In the genomic region with DNA sequence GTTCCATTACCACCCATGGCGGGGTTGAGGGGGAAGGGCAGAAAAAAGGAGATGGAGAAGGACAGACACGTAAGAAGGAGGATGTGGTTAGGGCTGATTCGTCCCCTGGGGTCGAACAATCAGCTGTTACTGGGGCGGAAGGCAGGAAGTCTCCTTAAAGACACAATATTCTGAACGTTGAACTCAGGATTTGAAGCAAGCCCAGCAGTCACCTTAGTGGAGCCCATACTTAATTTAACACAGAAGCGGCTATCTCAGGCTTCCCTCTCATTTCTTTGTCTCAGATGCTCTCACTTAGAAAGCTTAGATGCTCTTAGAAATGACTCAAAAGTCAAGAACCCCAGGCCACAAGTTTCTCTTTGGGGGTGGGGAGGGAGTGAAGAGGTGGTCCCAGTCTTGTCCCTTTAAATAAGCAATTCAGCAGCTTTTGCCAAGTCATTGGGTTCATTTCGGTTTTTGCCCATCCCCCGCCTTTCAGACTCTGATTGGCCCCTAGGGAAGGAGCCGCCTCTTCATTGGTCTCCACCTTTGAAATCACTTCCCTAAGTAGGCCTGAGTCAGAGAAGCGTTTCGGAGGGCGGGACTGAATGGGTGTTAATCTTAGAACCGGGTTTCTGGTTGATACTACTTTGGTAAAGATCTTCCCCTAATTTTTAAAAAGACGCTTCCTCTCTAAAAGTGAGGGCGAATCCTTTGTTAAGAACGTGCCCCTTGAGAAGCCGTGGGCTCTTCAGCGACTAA, we compare ENCODE assay signal across 8 mouse cellular contexts. TPM values are rescaled to one million over a fixed set of nuclear protein-coding genes. Genes with fewer than 3 reads are reported as not detected.
DNase-seq lines count a peak whose midpoint lies in the region; ATAC-seq lines count a peak whose summit lies in the region.

No protein-coding gene starts in this region.

- DNase-seq in adrenal gland, adult (ENCODE audit: inconsistent age in 2 of 2, low spot score in 1 of 2): peak; percentile 94 to 97
- DNase-seq in embryo, embryonic 10 days (ENCODE audit: low spot score): peak; percentile 94
- peak; percentile 78 for DNase-seq in gastrocnemius, postnatal 10 days
- DNase-seq in left cerebral cortex, adult 9 months (ENCODE audit: low spot score in 2 of 2): peak; percentile 89 to 96
- peak; percentile 91 for DNase-seq in right cerebral cortex, adult 2 months (ENCODE audit: low spot score in 2 of 2)
- DNase-seq in urinary bladder, postnatal 25 days (ENCODE audit: low spot score): peak; percentile 80

- peaks cover 24% of the 10 kb centered on the region for H3K36me3 ChIP-seq in megakaryocyte, embryonic 14.5 days (replicated peaks; ENCODE audit: low read length)

- no peaks in the 10 kb centered on the region for H3K27me3 ChIP-seq in megakaryocyte, embryonic 14.5 days (replicated peaks)

- peak; percentile 44 for ATAC-seq in inflammation-experienced regulatory T-cells, adult 6 months

- H3K4me1 ChIP-seq in megakaryocyte, embryonic 14.5 days: peaks cover 75% of the 10 kb centered on the region

- peak overlapping the region; percentile 99 for H3K4me3 ChIP-seq in megakaryocyte, embryonic 14.5 days (replicated peaks)

- peaks cover 3% of the 10 kb centered on the region; the same call in 1 of the 2 replicates for H3K9me3 ChIP-seq in megakaryocyte, embryonic 14.5 days

RNA-seq across cellular contexts. Expression of a gene that starts 1.2 kb away (rescaled TPM):
- total RNA-seq in gastrocnemius, postnatal 10 days (2021): 10 to 100 TPM; 13.5 to 14.9 TPM
- polyA plus RNA-seq in inflammation-experienced regulatory T-cells, adult 6 months (2017; shearing (Covaris generic)): 10 to 100 TPM in 2 of 3 experiments, 1 to 10 TPM in 1; 10.0 to 23.2 (median 21.3) TPM
- polyA plus RNA-seq in megakaryocyte, embryonic 14.5 days (2012; ENCODE audit: insufficient read depth, low replicate concordance): 1.7 TPM in 1 of 2 replicates, not detected in the other

RNA-seq across cellular contexts. Expression of a gene that starts 5.8 kb away (rescaled TPM):
- 1 to 10 TPM; 7.2 to 7.9 TPM for total RNA-seq in gastrocnemius, postnatal 10 days (2021)
- polyA plus RNA-seq in inflammation-experienced regulatory T-cells, adult 6 months (2017; shearing (Covaris generic)): 1 to 10 TPM; 5.1 to 7.9 (median 5.2) TPM
- 10.8 and 12.0 TPM in 2 replicates for polyA plus RNA-seq in megakaryocyte, embryonic 14.5 days (2012; ENCODE audit: insufficient read depth, low replicate concordance)

RNA-seq across cellular contexts. Expression of a gene that starts 20.9 kb away (rescaled TPM):
- under 1 TPM in 1 of 2 experiments, not detected in 1; 0.56 TPM for total RNA-seq in gastrocnemius, postnatal 10 days (2021)
- polyA plus RNA-seq in inflammation-experienced regulatory T-cells, adult 6 months (2017; shearing (Covaris generic)): not detected
- not detected in 2 replicates for polyA plus RNA-seq in megakaryocyte, embryonic 14.5 days (2012; ENCODE audit: insufficient read depth, low replicate concordance)

RNA-seq across cellular contexts. Expression of a gene that starts 26.3 kb away (rescaled TPM):
- total RNA-seq in gastrocnemius, postnatal 10 days (2021): 10 to 100 TPM; 77.6 to 83.7 TPM
- 10 to 100 TPM; 37.6 to 48.7 (median 43.8) TPM for polyA plus RNA-seq in inflammation-experienced regulatory T-cells, adult 6 months (2017; shearing (Covaris generic))
- 18.1 and 35.1 TPM in 2 replicates for polyA plus RNA-seq in megakaryocyte, embryonic 14.5 days (2012; ENCODE audit: insufficient read depth, low replicate concordance)

RNA-seq across cellular contexts. Expression of a gene that starts 37.8 kb away (rescaled TPM):
- 100 to 1,000 TPM; 134 to 239 TPM for total RNA-seq in gastrocnemius, postnatal 10 days (2021)
- polyA plus RNA-seq in inflammation-experienced regulatory T-cells, adult 6 months (2017; shearing (Covaris generic)): 1 to 10 TPM; 3.3 to 5.0 (median 4.9) TPM
- polyA plus RNA-seq in megakaryocyte, embryonic 14.5 days (2012; ENCODE audit: insufficient read depth, low replicate concordance): 2.5 TPM in 1 of 2 replicates, not detected in the other

Comparison
In these comparisons a context has a peak if more than half of its experiments do, and no peak if none do; other contexts are left out.
1. Peak in every context shown above with its lines: DNase-seq, ATAC-seq and H3K4me3 ChIP-seq.